Mouse (Mus musculus) right cerebral cortex, postnatal 25 days (tissue): ENCODE results near the gene Slc4a2.

ENCODE experiments used
- DNase-seq: peaks from one replicate; pipeline ENCODE4 v3.0.0; 2022

Gene Slc4a2

DNA sequence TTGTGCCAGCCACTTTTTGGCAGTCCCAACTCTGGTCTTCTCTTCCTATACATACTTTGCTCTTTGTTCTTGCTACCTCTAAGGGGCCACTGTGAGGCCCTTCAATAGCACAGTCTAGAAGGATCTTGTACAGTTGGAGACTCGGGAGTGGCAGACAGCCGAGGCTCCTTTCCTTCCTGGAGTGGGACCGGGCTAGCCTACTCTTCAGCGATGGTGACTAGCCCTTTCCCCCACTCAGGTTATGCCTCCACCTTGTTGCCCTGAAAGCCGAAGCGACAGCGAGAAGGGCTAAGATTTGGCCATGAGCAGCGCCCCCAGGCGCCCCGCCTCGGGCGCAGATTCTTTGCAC lies 3.6 kb downstream of the Slc4a2 start:
- no peak for DNase-seq

DNA sequence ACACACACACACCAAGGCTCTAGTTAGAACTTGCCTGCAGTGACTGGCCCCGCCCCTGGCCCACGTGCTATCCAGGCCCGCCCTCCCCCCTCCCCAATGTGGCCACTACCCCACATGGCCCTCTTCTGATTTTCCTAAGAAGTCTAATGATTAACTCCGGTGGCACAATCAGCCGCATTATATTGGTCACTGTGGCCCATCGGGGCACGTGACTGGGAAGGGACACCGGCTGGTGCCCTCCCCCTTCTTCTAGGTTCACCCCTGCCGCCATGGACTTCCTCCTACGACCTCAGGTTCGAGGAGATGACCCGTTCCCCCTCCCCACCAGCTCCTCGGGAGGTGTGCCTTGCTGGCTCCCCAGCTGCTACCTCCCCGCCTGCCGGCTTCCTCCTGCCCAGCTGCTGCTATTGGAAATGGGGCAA lies 4.4 kb downstream of the Slc4a2 start:
- no peak for DNase-seq

DNA sequence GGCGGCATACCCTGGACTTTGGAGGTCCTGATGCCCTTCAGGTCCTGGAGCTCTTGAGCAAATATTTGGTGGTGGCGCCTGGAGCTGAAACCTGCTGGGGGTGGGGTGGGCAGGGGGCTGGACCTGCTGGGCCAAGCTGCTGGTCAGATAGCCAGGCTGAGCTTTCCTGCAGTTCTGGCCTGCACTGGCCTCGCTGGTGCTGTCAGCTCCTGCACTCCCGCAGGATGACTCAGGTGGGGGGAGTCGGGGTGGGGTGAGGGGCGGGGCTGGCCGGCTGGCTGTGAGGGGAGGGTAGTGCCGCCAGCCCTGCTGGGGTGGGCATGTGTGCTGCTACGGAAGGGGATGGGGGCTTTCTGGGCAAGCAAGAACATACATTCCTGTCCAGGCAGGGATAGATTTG lies 5.0 kb downstream of the Slc4a2 start:
- no peak for DNase-seq

DNA sequence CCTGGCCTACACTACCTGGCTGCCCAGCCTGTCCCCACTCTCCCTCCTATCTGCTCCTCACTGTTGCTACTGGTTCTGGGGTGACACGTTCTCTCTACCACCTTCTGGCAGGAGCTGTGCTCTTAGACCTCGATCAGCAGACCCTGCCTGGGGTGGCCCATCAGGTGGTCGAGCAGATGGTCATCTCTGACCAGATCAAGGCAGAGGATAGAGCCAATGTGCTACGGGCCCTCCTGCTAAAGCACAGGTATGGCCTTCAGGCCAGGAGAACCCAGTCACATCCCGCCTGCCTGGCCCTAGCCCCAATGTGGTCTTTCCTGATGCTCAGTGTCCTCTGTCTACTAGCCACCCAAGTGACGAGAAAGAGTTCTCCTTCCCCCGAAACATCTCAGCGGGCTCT lies 10.4 kb downstream of the Slc4a2 start:
- no peak for DNase-seq

DNA sequence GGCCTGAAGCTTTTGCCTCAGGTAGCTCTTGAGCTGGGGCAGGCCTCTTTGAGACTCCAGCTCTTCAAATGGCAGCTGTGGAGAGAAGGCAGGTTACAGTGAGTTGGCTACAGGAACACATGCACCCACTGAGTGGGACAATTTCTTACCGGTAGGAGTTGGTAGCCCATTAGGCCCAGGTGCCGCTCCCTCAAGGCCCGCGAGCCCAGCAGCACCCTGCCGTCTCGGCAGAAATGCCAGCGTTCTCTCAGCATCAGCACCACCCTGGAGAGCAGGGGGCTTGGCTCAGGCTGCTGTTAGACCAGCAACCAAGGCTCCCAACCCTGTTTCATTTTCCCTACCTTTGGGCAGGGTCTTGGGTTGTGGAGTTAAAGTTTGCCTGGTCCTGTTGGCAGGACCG lies 17.6 kb downstream of the Slc4a2 start:
- DNase-seq = no peak

DNA sequence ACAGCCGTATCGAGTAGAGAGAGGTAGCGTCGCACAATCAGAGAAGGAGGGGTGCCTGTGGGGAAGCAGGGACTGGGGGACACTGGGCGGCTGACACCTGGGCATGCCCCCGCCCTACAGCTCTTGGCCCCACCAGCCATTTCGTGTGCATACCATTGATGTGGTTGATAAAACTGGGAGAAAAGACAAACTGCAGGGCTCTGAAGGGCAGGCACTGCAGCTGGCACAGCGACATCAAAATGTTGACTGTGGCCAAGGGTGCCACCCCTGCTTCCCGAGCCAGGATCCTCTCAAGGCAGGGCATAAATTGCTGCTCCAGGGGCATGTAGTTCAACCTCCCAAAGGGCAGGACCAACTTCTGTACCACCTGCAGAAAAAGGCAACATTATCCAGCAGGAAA lies 18.4 kb downstream of the Slc4a2 start:
- no peak for DNase-seq

DNA sequence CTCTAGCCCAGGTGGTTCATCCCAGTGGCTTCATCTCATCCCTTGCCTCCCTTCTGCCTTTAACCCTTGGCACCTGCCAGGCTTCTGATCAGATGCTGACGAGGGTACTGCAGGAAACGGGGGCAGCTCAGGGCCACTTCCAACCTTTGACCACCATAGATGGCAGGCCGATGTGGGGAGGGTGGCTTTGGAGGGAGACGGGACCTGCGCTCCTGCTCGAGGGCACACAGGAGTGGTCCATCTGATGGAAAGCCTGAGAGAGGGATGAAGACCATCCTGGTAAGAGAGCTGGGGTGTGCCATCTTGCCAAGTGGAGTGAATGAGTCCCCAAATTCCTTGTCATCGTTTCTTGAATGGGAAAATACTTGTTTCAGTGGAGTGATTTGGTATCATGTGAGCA lies 19.6 kb downstream of the Slc4a2 start:
- no peak for DNase-seq

DNA sequence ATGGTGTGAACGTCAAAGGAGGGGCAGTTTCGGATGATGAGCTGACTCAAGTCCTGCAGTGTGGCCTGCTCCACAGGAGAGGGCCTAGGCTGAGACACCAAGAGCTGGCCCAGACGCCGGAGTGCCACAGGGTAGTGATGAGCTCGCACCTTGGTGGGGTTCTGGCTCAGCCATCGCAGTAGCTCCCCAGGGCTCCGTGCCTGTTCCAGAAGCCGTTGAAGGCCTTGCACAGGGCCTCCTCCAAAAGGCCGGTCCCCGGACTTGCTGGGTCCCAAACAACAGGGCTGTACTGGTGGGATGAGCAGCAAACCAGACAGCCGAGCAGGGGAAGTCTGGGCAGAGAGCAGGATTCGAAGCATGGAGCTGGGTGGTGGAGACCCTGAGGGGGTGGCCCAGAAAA lies 20.3 kb downstream of the Slc4a2 start:
- no peak for DNase-seq

DNA sequence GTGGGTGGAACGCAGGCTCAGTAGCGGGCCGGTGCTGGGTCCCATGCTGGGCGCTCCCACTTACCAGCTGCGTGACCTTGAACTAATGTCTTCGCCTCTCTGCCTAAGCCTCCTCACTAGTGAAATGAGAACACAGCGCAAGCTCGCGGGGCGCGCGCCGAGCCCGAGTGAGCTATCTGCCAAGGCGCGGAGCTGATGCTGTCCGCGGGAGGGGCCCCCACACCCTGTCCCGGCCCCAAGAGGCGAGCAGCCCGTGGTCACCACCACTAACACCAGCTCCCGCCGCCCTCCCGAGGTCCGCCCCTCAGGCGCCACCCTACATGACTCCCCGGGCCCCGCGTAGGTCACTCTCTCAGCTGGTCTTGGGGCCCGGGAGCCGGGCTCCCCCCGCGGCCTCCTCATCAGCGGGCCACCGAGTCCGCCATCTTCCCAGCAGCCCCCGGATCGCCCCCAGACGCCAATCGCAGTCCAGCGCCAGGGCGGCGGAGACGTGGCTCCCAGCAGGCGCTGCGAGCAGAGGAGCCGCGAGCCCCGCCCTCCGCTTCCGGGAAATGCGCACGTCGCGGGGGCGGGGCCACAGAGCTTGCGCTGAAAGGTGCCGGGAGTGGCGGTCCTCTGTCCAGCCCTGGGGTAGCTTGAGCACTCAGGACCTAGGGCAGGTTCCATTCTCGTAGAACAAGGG lies 21.2 kb downstream of the Slc4a2 start, which contains the start of gene Fastk:
TSS of gene Fastk (minus strand) at position 542 of the 682 bp plus-strand sequence.
- DNase-seq = peak; percentile 96

DNA sequence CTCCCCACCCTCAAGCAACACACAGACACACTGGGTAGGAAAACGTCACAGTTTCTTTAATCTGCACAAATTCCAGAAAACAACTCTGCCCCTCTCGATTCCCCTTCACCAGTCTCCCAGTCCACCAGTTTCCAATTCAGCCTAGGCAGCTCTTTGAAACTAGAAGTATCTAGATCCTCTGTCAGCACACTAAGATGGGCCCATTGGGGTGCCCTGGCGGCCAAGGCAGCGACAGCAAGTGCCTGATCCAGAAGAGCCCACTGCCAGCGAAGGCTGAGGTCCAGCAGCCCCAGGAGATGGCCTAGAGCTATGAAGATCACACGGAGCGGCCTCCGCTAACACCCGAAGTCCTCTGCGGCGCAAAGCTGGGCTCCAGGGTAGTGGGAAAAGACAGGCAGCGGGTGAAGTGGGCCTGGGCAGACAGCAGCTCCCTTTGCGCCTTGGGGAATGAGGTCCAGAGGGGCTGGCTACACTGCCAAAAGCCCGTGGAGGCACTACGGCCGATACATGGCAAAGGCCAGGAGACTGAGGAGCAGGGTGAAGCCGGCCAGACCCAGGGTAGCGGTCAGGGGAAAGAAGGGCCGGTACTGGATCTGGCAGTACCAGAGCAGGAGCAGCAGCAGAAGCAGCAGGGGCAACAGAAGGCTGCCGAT lies 21.9 kb downstream of the Slc4a2 start:
- no peak for DNase-seq

DNA sequence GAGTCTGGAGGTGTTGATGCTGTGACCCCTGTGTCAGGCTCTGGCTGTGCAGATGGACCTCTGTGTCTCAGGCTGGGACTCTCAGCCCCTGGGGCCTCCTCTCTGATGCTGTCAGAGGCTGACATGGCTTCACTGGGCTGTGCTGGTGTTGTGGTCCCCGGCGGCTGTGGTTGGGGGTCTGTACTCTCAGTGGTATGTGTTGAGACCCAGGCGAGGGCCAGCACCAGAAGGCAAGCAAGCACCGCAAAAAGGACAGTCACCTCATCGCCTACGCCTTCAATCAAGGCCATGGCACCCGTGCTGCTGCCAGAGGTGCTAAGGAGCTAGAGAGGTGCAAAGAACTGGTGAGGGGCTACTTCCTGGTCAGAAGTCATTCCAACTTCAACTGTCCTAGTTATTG lies 23.0 kb downstream of the Slc4a2 start:
- no peak for DNase-seq

DNA sequence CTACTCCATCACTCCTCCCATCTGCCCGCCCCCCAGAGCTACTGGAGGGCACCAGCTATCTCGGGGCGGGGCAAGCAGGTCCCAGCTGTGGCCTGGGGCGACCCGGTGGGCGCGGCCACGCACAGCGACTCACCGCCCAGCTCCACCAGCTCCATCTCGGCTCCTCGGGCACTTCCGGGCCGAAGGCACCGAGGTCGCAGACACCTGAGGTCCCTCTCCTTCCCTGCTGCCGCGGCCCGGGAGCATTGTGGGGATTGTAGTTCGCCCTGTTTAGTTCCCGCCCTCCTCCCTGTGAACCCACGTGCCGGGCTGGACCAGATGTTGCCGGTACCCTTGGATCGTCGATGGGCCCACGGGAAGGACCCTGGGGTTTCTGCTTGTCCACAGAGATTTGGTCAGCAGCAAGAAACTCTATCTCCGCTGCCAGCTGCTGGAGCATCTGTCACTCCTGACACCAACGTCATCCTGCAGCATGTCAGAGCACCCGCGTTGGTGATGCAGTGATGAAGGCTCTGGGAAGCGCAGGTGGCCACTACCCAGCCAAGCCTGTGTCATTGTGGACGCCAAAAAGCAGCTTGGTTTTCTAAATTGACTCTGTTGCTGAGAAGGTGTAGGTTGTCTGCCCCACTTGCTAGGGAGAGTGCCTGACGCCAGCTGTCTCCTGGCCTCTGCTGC lies 24.1 kb downstream of the Slc4a2 start, which contains the start of gene Tmub1:
TSS of gene Tmub1 (minus strand) at position 231 of the 675 bp plus-strand sequence.
- peak; percentile 89 for DNase-seq

DNA sequence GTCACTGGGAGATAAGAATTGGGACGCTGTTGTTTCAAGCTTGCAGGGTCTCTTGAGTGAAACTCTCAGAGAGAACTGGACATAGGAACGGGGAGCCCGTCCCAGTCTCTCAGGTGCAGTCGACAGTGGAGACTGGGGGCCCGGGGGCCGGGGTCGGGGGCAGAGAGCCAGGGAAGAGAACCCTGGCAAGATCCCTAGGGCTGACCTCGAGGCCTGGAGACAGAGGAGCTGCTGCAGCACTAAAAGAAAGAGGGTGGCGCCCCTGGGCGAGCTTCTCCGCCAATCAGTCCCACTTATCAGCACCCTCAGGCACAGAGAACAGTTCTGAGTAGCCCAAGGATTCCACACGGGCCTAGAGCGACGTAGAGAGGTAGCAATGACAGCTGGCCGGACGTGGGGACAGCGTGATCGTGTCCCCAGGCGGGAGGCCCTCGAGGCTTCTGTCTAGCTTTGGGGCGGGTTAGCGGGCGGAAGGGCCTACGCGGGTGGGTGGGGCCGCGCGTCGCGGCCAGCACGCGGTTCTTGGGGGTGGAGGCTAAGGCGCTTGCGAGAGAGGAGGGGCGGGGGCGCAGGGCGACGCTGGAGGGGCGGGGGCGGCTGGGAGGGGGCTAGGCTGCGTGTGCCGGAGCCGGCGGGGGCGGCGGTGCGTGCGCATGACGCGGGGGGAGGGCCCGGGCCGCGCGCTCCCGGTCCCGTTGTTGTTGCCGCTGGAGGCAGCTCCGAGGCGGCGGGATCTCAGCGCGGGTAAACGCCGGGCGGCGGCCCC lies 27.8 kb downstream of the Slc4a2 start:
- peak; percentile 88 for DNase-seq

DNA sequence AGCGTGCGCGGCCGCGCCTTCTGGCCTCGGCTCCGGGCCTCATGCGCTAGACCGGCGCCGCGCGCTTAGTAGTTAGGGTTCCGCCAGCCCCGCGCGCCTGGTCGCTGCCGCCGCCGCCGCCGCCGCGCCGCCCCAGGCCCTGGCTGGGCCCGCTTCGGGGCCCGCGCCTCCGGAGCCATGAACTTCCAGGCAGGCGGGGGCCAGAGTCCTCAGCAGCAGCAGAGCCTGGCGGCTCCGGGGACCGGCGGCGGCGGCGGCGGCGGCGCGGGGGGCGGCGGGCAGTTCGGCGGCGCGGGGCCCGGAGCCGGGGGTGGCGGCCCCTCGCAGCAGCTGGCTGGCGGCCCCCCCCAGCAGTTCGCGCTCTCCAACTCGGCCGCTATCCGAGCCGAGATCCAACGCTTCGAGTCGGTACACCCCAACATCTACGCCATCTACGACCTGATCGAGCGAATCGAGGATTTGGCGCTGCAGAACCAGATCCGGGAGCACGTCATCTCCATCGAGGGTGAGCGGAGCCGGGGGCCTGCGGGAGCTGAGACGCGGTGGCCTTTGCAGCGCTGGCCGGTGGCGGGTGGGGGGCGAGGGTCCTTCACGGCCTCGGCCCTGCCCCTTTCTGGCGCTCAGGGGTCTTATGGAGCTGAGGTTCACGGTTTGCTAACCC lies 28.5 kb downstream of the Slc4a2 start, which contains the start of gene Agap3:
TSS of gene Agap3 (plus strand) at position 148 of the 661 bp plus-strand sequence.
- peak; percentile 52 for DNase-seq

DNA sequence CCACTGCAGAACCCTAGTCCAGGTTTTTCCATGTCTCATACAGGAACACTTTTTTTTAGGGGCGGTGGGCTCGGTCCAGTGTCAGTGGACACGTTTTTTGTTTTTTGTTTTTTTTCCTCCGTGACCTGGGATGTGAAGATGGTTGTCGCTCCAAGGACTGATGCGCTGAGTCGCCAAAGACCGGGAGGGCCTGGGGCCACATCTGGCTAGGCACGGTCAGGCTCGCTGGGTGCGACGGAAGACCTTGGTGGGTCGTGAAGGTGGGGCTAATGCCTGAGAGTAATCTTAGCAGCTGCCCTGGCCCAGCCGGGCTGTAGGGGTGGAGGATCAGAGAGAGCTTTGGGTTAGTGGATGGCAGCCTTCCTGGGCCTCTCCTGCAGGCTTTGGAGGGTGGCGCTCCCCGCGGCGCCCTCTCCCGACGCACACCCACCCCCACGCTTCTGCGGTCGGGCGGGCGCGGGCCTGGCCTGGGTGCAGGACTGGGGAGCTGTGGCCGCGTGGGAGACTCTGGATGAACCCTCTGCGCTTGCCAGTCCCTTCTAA lies 29.1 kb downstream of the Slc4a2 start:
- DNase-seq = peak; percentile 45

DNA sequence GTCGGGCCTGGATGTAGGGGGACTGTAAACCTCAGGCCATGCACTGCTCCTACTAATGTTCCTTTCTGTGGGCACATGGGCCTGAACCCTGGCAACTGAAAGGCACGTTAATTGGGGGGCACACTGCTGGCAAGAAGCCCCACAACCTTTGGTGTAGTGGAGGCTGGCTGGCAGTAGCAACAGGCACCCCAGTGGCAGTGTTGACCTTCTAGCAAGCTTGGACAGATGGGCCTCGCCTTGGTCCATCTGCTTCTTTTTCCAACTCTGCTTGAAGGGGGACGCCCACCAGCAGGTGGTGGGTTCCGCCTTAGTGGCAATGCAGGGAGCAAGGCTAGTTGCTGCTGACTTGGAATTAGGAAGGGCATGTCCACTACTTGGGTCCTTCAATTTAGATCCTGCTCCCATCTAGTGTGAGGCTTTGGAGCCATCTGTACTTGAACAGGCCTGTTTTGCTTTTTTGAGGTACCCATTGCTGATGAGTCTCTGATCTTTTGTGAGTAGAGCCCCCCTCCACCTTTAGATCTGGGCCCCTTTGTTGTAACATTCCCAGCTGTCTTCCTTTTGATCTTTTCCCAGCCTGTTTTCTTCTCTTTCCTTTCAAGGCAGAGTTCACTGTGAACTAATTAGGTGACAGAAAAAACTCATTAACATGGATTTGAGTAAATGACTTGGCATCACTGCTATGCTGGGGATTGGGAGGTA lies 29.8 kb downstream of the Slc4a2 start:
- no peak for DNase-seq

DNA sequence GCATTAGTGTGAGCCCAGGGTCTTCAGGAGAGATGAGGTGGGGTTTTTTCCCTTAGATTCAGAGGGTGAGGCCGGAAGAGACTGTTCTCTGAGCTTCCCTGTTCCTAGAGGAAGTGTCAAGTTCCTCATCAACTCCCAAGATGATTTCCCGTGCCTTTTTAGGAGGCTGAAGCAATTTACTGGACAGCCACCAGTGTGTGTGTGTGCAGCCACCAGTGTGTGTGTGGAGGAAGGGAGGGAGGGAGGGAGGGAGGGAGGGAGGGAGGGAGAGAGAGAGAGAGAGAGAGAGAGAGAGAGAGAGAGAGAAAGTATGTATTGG lies 30.3 kb downstream of the Slc4a2 start:
- DNase-seq = no peak

DNA sequence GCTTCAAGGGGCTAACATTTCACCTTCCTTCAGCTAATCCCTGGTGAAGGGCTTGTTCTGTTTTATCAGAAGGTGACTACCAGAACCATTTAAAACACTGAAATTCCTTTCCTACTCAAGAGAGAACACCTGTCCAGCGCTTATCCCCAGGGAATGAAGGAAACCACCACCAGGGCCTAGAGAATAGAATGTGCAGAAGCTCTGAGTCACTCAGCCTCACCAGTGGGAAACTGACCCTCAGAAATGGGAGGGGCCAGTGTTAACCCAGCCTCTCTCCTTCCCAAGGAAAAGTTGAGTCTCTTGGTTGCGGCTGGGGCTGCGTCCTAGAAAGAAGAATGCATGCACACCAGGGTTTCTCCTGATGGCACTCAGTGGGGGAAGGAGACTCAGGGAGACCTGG lies 31.4 kb downstream of the Slc4a2 start:
- no peak for DNase-seq

DNA sequence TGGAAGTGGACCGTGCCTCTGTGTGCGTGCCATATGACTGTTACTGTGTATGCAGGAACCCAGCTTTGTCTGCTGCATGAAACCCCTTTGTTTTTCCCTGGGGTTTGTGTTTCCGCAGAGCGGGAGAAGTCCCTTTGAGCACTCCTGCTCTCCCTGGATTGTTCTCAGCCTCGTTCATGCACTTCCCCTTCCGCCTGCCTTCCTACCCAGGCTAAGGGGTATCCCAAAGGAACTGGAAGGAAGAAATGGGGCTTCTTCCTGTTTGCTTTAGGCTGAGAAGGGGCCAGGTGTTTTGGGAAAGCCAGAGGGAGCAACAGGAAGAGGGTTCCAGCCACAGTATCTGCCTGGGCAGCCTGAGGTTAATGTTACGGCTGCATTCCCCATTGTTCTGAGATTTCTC lies 32.0 kb downstream of the Slc4a2 start:
- DNase-seq = no peak

DNA sequence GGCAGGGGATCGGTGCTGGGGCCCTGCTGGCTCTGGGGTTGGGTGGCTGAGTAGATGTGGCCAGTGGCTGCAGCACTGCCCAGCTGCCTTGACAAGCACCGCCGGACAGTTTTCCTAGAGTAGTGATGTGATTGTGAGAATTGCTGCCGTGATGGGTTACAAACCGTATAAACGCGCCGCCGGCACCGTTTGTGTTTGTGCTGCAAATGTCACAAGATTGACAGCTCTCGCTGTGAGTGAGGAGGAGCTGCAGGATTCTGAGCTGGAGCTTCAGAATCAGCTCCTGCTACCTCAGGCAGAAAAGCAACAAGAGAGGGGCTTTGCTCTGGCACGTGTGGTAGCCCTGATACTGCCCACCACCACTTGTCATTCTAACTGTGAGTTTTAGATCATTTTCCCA lies 43.1 kb downstream of the Slc4a2 start:
- DNase-seq = no peak

DNA sequence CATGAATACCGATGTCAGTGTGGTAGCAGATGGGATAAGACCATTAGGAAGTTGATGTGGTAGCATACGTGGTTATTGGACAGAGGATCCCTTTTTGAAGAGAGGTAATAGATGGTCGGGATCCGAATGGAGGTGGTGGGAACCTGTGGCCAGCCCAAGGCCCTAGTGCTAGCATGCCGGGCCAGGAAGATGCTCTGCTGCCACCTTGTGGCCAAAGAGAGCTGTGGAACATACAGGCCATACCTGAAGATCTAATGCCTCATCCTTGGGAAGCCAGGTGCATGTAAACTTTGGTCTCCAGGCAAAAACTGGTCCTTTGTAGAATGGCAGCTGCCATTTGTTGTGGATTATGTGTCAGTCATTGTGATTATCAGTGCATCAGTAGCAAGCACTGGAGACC lies 47.0 kb downstream of the Slc4a2 start:
- peak; percentile 69 for DNase-seq
